Mouse (Mus musculus): ENCODE measurements at regions not wholly inside any gene's neighbourhood (a gene's known extent, or its start where the extent isn't known, plus 50 kb on each side); places are given as distances from the start of the nearest gene placed in this dataset.
"Not testable (repeated sequence)": the region's sequence is repeated elsewhere in the genome, so short reads cannot be mapped to it uniquely, and the experiment has no call there.

GRCm38 (mm10) chr13:5367058-5367797, 494.1 kb upstream of the Klf6 start:
- in situ Hi-C loops (cut with MboI, MseI): no loop called here

GRCm38 (mm10) chr13:5370007-5370406, 491.3 kb upstream of the Klf6 start:
- in situ Hi-C loops (cut with MboI, MseI): no loop called here

GRCm38 (mm10) chr13:5373191-5373590, 488.1 kb upstream of the Klf6 start:
- in situ Hi-C loops (cut with MboI, MseI): no loop called here

GRCm38 (mm10) chr13:5408226-5408804, 453.0 kb upstream of the Klf6 start:
- in situ Hi-C loops (cut with MboI, MseI): loop anchor here (5.0 kb wide), 1 partner anchor 104 kb away; no protein-coding TSS in a partner anchor

GRCm38 (mm10) chr13:5412052-5412451, 449.2 kb upstream of the Klf6 start:
- in situ Hi-C loops (cut with MboI, MseI): no loop called here

- in situ Hi-C loops (cut with MboI, MseI): not testable (repeated sequence)
Measured at GRCm38 (mm10) chr13:5413009-5413408, 448.3 kb upstream of the Klf6 start.

GRCm38 (mm10) chr13:5424110-5424509, 437.2 kb upstream of the Klf6 start:
- in situ Hi-C loops (cut with MboI, MseI): no loop called here

GRCm38 (mm10) chr13:5425491-5426232, 435.6 kb upstream of the Klf6 start:
- in situ Hi-C loops (cut with MboI, MseI): no loop called here

GRCm38 (mm10) chr13:5433652-5434051, 427.6 kb upstream of the Klf6 start:
- in situ Hi-C loops (cut with MboI, MseI): no loop called here

- in situ Hi-C loops (cut with MboI, MseI): no loop called here
Measured at GRCm38 (mm10) chr13:5435131-5435530, 426.2 kb upstream of the Klf6 start.

GRCm38 (mm10) chr13:5436191-5436590, 425.1 kb upstream of the Klf6 start:
- in situ Hi-C loops (cut with MboI, MseI): no loop called here

- in situ Hi-C loops (cut with MboI, MseI): no loop called here
Measured at GRCm38 (mm10) chr13:5440454-5440853, 420.8 kb upstream of the Klf6 start.

GRCm38 (mm10) chr13:5444759-5445478, 416.4 kb upstream of the Klf6 start:
- in situ Hi-C loops (cut with MboI, MseI): no loop called here

GRCm38 (mm10) chr13:5448601-5449000, 412.7 kb upstream of the Klf6 start:
- in situ Hi-C loops (cut with MboI, MseI): no loop called here

- in situ Hi-C loops (cut with MboI, MseI): no loop called here
Measured at GRCm38 (mm10) chr13:5480779-5481178, 380.5 kb upstream of the Klf6 start.

- in situ Hi-C loops (cut with MboI, MseI): loop anchor here (5.0 kb wide), 1 partner anchor 545 kb away; no protein-coding TSS in a partner anchor
Measured at GRCm38 (mm10) chr13:5492266-5492665, 369.0 kb upstream of the Klf6 start.

GRCm38 (mm10) chr13:5497535-5497934, 363.7 kb upstream of the Klf6 start:
- in situ Hi-C loops (cut with MboI, MseI): no loop called here

GRCm38 (mm10) chr13:5511784-5512183, 349.5 kb upstream of the Klf6 start:
- in situ Hi-C loops (cut with MboI, MseI): loop anchor here (5.0 kb wide), 3 partner anchors 104 to 336 kb away; no protein-coding TSS in a partner anchor

- in situ Hi-C loops (cut with MboI, MseI): no loop called here
Measured at GRCm38 (mm10) chr13:5515552-5515951, 345.7 kb upstream of the Klf6 start.

- in situ Hi-C loops (cut with MboI, MseI): no loop called here
Measured at GRCm38 (mm10) chr13:5516088-5516487, 345.2 kb upstream of the Klf6 start.

- in situ Hi-C loops (cut with MboI, MseI): no loop called here
Measured at GRCm38 (mm10) chr13:5519181-5519580, 342.1 kb upstream of the Klf6 start.

GRCm38 (mm10) chr13:5519600-5519999, 341.7 kb upstream of the Klf6 start:
- in situ Hi-C loops (cut with MboI, MseI): no loop called here
